Comparison of ENCODE assay signal across 21 mouse cellular contexts in the genomic region with DNA sequence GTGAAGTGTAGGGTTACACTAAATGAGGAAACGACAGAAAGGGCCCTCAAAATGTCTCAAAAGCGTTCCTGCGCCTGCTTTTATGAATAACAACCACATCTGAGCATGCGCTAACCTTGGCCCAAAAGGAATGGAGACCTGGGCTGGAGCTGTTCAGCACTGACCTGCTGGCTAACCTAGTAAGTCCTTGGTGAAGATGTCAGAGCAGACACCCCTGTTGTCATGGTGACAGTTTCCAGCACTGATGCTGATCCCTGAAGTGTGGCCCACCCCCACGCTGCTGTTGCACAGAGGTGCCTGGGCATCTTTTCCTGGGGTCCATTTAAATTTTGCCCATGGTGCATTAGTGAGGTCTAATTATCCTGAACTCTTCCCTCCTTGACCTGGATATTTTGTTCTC.
A peak's percentile ranks its signal among the peaks of the same experiment; 100 is the strongest.
DNase-seq lines count a peak whose midpoint lies in the region; ATAC-seq and TF ChIP-seq lines count a peak whose summit lies in the region.
"Had no signal": no experiment of that assay in that cellular context is flagged by ENCODE, and none has a peak within 500 bp of the region (broad histone marks: within the 10 kb centered on the region; RNA-seq: fewer than 3 reads in every experiment).

No protein-coding gene starts in this region.

- DNase-seq in forebrain, embryonic 14.5 days (ENCODE audit: low spot score) = no peak
- peak; percentile 23 for DNase-seq in hindbrain, postnatal 0 days (ENCODE audit: low spot score)
- no peak for DNase-seq in lung, postnatal 4 days
- DNase-seq in heart, postnatal 36 days = no peak
- DNase-seq: adrenal gland, postnatal 14 days; cerebellum, adult 18-20 months; cerebellum, adult 9-11 months; cerebellum, postnatal 36 days; embryo, embryonic 11 days; gastrocnemius, postnatal 10 days; heart, adult 18-20 months; heart, postnatal 10 days had no signal

- no peaks in the 10 kb centered on the region for H3K27me3 ChIP-seq in forebrain, embryonic 14.5 days (replicated peaks; ENCODE audit: control insufficient read depth, insufficient read depth, low read length)
- no peaks in the 10 kb centered on the region for H3K27me3 ChIP-seq in forebrain, embryonic 12.5 days
- H3K27me3 ChIP-seq in hindbrain, postnatal 0 days (ENCODE audit: insufficient read depth, low read length) = no peaks in the 10 kb centered on the region
- H3K27me3 ChIP-seq in hindbrain, embryonic 13.5 days = peaks cover 5% of the 10 kb centered on the region; the same call in 1 of the 2 replicates
- H3K27me3 ChIP-seq in midbrain, embryonic 12.5 days = 0 out of 2 replicates have a peak, but pooled peaks cover 4% of the 10 kb centered on the region
- H3K27me3 ChIP-seq in midbrain, embryonic 16.5 days (ENCODE audit: control insufficient read depth, insufficient read depth, low read depth, low read length) = no peaks in the 10 kb centered on the region
- H3K27me3 ChIP-seq: embryonic facial prominence, embryonic 15.5 days had no signal

- no peaks in the 10 kb centered on the region; the same call in 1 of the 2 replicates for H3K4me1 ChIP-seq in forebrain, embryonic 14.5 days (ENCODE audit: control insufficient read depth, insufficient read depth, low read length)
- peaks cover 10% of the 10 kb centered on the region; the same call in 1 of the 2 replicates for H3K4me1 ChIP-seq in forebrain, embryonic 12.5 days
- no peaks in the 10 kb centered on the region; the same call in 1 of the 2 replicates for H3K4me1 ChIP-seq in hindbrain, postnatal 0 days (ENCODE audit: insufficient read depth, low read length)
- H3K4me1 ChIP-seq in hindbrain, embryonic 13.5 days (replicated peaks) = peaks cover 16% of the 10 kb centered on the region
- peaks cover 8% of the 10 kb centered on the region; the same call in 1 of the 2 replicates for H3K4me1 ChIP-seq in midbrain, embryonic 12.5 days
- H3K4me1 ChIP-seq in midbrain, embryonic 16.5 days (ENCODE audit: control insufficient read depth, insufficient read depth, low read length) = peaks cover 11% of the 10 kb centered on the region
- H3K4me1 ChIP-seq: heart, embryonic 10.5 days had no signal

- intact Hi-C loops in heart, postnatal 36 days (cut with DNase I) = no loop called here

- TF ChIP-seq CTCF in hindbrain, postnatal 0 days (IDR thresholded peaks at IDR 0.05; ENCODE audit: low read depth) = no peak

- H3K27ac ChIP-seq in forebrain, embryonic 14.5 days (ENCODE audit: low read depth, low read length) = no peak overlapping the region
- H3K27ac ChIP-seq in forebrain, embryonic 12.5 days = no peak overlapping the region
- no peak overlapping the region for H3K27ac ChIP-seq in hindbrain, postnatal 0 days
- no peak overlapping the region for H3K27ac ChIP-seq in hindbrain, embryonic 13.5 days
- H3K27ac ChIP-seq in midbrain, embryonic 12.5 days (replicated peaks) = no peak overlapping the region
- peak overlapping the region; percentile 24; the same call in 1 of the 2 replicates for H3K27ac ChIP-seq in midbrain, embryonic 16.5 days (ENCODE audit: low read length)
- H3K27ac ChIP-seq: embryonic facial prominence, embryonic 15.5 days; forebrain, embryonic 10.5 days; heart, embryonic 10.5 days had no signal

- no peaks in the 10 kb centered on the region for H3K36me3 ChIP-seq in forebrain, embryonic 14.5 days (ENCODE audit: control insufficient read depth, insufficient read depth, low read length)
- H3K36me3 ChIP-seq in forebrain, embryonic 12.5 days (replicated peaks) = no peaks in the 10 kb centered on the region
- H3K36me3 ChIP-seq in hindbrain, postnatal 0 days (ENCODE audit: insufficient read depth, low read length) = no peaks in the 10 kb centered on the region
- no peaks in the 10 kb centered on the region for H3K36me3 ChIP-seq in hindbrain, embryonic 13.5 days
- no peaks in the 10 kb centered on the region for H3K36me3 ChIP-seq in midbrain, embryonic 12.5 days
- H3K36me3 ChIP-seq in midbrain, embryonic 16.5 days (ENCODE audit: control insufficient read depth, insufficient read depth, low read length) = no peaks in the 10 kb centered on the region
- H3K36me3 ChIP-seq: embryonic facial prominence, embryonic 15.5 days; forebrain, embryonic 10.5 days; heart, embryonic 10.5 days had no signal

- no peak overlapping the region for H3K4me2 ChIP-seq in forebrain, embryonic 14.5 days (ENCODE audit: low read length)
- H3K4me2 ChIP-seq in forebrain, embryonic 12.5 days = no peak overlapping the region
- no peak overlapping the region for H3K4me2 ChIP-seq in hindbrain, postnatal 0 days (ENCODE audit: low read depth, low read length)
- H3K4me2 ChIP-seq in hindbrain, embryonic 13.5 days = no peak overlapping the region
- no peak overlapping the region for H3K4me2 ChIP-seq in midbrain, embryonic 12.5 days (replicated peaks)
- no peak overlapping the region for H3K4me2 ChIP-seq in midbrain, embryonic 16.5 days (ENCODE audit: low read length)
- H3K4me2 ChIP-seq: embryonic facial prominence, embryonic 15.5 days had no signal

- H3K4me3 ChIP-seq in forebrain, embryonic 14.5 days (ENCODE audit: low read depth, low read length) = no peak overlapping the region
- H3K4me3 ChIP-seq in forebrain, embryonic 12.5 days (replicated peaks) = no peak overlapping the region
- H3K4me3 ChIP-seq in hindbrain, postnatal 0 days (ENCODE audit: low read length) = no peak overlapping the region
- no peak overlapping the region for H3K4me3 ChIP-seq in hindbrain, embryonic 13.5 days
- no peak overlapping the region for H3K4me3 ChIP-seq in midbrain, embryonic 12.5 days
- no peak overlapping the region for H3K4me3 ChIP-seq in midbrain, embryonic 16.5 days (ENCODE audit: low read depth, low read length)
- H3K4me3 ChIP-seq: embryonic facial prominence, embryonic 15.5 days; erythroblast, embryonic 14.5 days; forebrain, embryonic 10.5 days; heart, embryonic 10.5 days had no signal

- peak; percentile 20; the same call in 1 of the 2 replicates for ATAC-seq in forebrain, embryonic 14.5 days
- no peak for ATAC-seq in forebrain, embryonic 12.5 days (ENCODE audit: low FRiP score)
- ATAC-seq in hindbrain, postnatal 0 days = peak; percentile 48; the same call in 1 of the 2 replicates
- ATAC-seq in hindbrain, embryonic 13.5 days (ENCODE audit: low FRiP score) = no peak
- peak; percentile 58; the same call in 1 of the 2 replicates for ATAC-seq in midbrain, embryonic 12.5 days (ENCODE audit: low FRiP score, low read depth)
- peak; percentile 70 for ATAC-seq in midbrain, embryonic 16.5 days
- ATAC-seq: activated CD4-positive, CD25-positive, alpha-beta regulatory T cell, adult 4 months had no signal

- H3K9ac ChIP-seq in forebrain, embryonic 14.5 days (ENCODE audit: low read length) = no peak overlapping the region
- H3K9ac ChIP-seq in forebrain, embryonic 12.5 days = no peak overlapping the region
- no peak overlapping the region for H3K9ac ChIP-seq in hindbrain, postnatal 0 days (replicated peaks; ENCODE audit: low read length)
- no peak overlapping the region for H3K9ac ChIP-seq in hindbrain, embryonic 13.5 days
- no peak overlapping the region for H3K9ac ChIP-seq in midbrain, embryonic 12.5 days (replicated peaks)
- H3K9ac ChIP-seq in midbrain, embryonic 16.5 days (ENCODE audit: low read depth, low read length) = no peak overlapping the region
- H3K9ac ChIP-seq: embryonic facial prominence, embryonic 15.5 days had no signal

- WGBS in forebrain, embryonic 14.5 days = 86% methylated on average over 5 of the region's 5 CpGs
- 78% methylated on average over 5 of the region's 5 CpGs for WGBS in forebrain, embryonic 12.5 days
- WGBS in hindbrain, postnatal 0 days = 66% methylated on average over 5 of the region's 5 CpGs
- WGBS in hindbrain, embryonic 13.5 days = 74% methylated on average over 5 of the region's 5 CpGs
- 64% methylated on average over 5 of the region's 5 CpGs for WGBS in midbrain, embryonic 12.5 days
- whole genome bisulfite sequencing in midbrain, embryonic 16.5 days = 46% methylated on average over 5 of the region's 5 CpGs

- no peaks in the 10 kb centered on the region for H3K9me3 ChIP-seq in forebrain, embryonic 14.5 days (replicated peaks; ENCODE audit: control insufficient read depth, low read length)
- H3K9me3 ChIP-seq in forebrain, embryonic 12.5 days = no peaks in the 10 kb centered on the region
- no peaks in the 10 kb centered on the region for H3K9me3 ChIP-seq in hindbrain, postnatal 0 days (ENCODE audit: low read length)
- H3K9me3 ChIP-seq in hindbrain, embryonic 13.5 days = no peaks in the 10 kb centered on the region
- H3K9me3 ChIP-seq in midbrain, embryonic 12.5 days = no peaks in the 10 kb centered on the region
- H3K9me3 ChIP-seq in midbrain, embryonic 16.5 days (replicated peaks; ENCODE audit: control insufficient read depth, low read length, poor library complexity, severe bottlenecking) = no peaks in the 10 kb centered on the region
- H3K9me3 ChIP-seq: embryonic facial prominence, embryonic 15.5 days; forebrain, embryonic 10.5 days; heart, embryonic 10.5 days had no signal

Comparison
In these comparisons a context has a peak if more than half of its experiments do, and no peak if none do; other contexts are left out.
1. ATAC-seq: peak in forebrain, embryonic 14.5 days (single experiment), hindbrain, postnatal 0 days (single experiment), midbrain, embryonic 12.5 days (single experiment) and midbrain, embryonic 16.5 days (single experiment); none in forebrain, embryonic 12.5 days (single experiment) and hindbrain, embryonic 13.5 days (single experiment).